Mouse (Mus musculus): ENCODE results near the gene Ripor3. TPM values are rescaled to one million over a fixed set of nuclear protein-coding genes. Genes with fewer than 3 reads are reported as not detected.

Gene Ripor3
- polyA plus RNA-seq (2017; shearing (Covaris generic)) = 0.63 TPM

DNA sequence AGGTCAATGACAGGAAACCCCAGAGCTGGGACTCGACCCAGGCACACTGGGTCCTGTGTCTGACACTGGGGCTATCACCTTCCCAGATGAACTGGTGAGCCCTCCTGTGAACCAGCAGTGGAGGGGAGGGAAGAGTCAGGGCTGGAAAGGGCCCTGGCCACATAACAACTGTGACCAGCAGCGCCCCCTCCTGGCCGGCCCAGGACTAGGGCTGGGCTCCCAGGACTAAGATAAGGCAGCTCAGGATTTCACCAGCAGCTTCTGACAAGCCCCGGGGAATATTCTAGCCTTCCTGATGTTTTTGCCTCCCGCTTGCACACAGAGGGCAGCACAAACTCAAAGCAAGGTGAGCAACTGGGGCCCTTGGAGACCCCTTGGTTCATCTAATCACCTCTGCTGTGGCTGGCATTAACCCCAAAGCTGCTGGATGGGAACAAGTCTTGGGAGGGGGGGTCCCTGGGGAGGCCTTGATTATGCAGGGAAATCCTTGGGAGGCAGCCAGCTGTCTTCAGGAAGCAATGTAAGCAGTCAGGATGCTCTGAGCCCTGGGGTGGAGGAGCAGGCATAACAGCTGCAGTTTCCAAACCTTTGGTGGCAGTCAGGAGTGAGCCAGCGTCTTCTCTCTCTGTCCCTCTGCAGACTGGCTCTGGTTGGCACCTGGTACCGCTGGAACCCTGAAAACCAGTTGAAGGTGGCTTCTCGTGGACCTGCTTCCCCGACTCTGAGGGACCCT is at the start of gene Ripor3:
Gene Ripor3, minus strand, starts transcription at position 683 of the 733 bp plus-strand sequence.

DNA sequence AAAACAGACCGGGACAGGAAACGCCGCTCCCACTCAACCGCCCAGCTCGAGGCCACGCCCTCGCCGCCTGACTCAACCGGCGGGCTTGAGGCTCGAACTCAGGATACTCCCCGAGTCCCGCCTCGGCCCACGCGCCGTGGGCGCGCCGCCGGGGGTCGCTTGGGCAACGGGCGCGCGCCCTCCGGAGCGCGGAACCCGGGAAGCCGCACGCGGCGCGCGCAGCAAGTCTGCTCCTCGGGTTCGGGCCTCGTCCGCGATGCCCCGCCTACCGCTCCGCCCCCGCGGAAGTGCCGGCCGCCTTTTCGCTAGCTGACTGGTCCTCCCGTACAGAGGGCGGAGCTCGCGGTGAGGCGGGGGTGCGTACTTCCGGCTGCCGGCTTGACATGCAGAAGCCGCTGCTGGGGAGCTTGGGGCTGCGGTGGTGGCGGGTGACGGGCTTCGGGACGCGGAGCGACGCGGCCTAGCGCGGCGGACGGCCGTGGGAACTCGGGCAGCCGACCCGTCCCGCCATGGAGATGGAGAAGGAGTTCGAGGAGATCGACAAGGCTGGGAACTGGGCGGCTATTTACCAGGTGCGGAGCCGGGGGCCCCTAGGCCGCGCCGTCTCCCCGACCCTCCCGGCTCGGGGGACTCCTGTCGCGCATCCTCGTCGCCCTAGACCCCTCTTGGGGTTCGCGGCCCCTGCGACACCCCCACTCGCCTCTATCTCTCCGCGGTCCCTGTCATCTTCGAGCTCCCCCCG is 78.3 kb downstream of the Ripor3 start, which contains the start of gene Ptpn1:
Gene Ptpn1, plus strand, starts transcription at position 73 of the 742 bp plus-strand sequence.

Other genes starting within 250 kb of the Ripor3 start
- 122 TPM for gene Ptpn1, start 78.6 kb downstream of the Ripor3 start, polyA plus RNA-seq (2017; shearing (Covaris generic))
- gene Pard6b, start 70.4 kb upstream of the Ripor3 start, polyA plus RNA-seq (2017; shearing (Covaris generic)) = 0.61 TPM
- gene Adnp, start 196.5 kb upstream of the Ripor3 start, polyA plus RNA-seq (2017; shearing (Covaris generic)) = 1.4 TPM
- 15.6 TPM for gene Gm20716, start 219.7 kb upstream of the Ripor3 start, polyA plus RNA-seq (2017; shearing (Covaris generic))
- 118 TPM for gene Dpm1, start 220.0 kb upstream of the Ripor3 start, polyA plus RNA-seq (2017; shearing (Covaris generic))
- gene Mocs3, start 220.0 kb upstream of the Ripor3 start, polyA plus RNA-seq (2017; shearing (Covaris generic)) = 0.19 TPM